Comparison of ENCODE assay signal across 21 mouse cellular contexts in genomic region chr8:83160613-83161012, GRCm38 (mm10). TPM values are rescaled to one million over a fixed set of nuclear protein-coding genes. Genes with fewer than 3 reads are reported as not detected.
DNase-seq lines count a peak whose midpoint lies in the region; ATAC-seq and TF ChIP-seq lines count a peak whose summit lies in the region.
"Had no signal": no experiment of that assay in that cellular context is flagged by ENCODE, and none has a peak within 500 bp of the region (broad histone marks: within the 10 kb centered on the region; RNA-seq: fewer than 3 reads in every experiment).

No protein-coding gene starts in this region.

- peak; percentile 81 for TF ChIP-seq EP300 in ES-Bruce4 (IDR thresholded peaks at IDR 0.05; ENCODE audit: insufficient read depth, low read depth, low read length)
- no peak for TF ChIP-seq EP300 in liver, postnatal 0 days (IDR thresholded peaks at IDR 0.05; ENCODE audit: low read depth)

- no peak overlapping the region for H3K9ac ChIP-seq in ES-Bruce4 (ENCODE audit: low read depth, poor library complexity, severe bottlenecking)
- no peak overlapping the region for H3K9ac ChIP-seq in liver, postnatal 0 days (replicated peaks)
- no peak overlapping the region for H3K9ac ChIP-seq in kidney, embryonic 15.5 days
- H3K9ac ChIP-seq: embryonic facial prominence, embryonic 12.5 days; forebrain, embryonic 13.5 days; forebrain, embryonic 15.5 days had no signal

- H3K36me3 ChIP-seq in ES-Bruce4 (ENCODE audit: control insufficient read depth, insufficient read depth, low read length, poor library complexity, severe bottlenecking), result no peaks in the 10 kb centered on the region
- H3K36me3 ChIP-seq in liver, postnatal 0 days (replicated peaks; ENCODE audit: insufficient read depth, low read length), result no peaks in the 10 kb centered on the region
- no peaks in the 10 kb centered on the region for H3K36me3 ChIP-seq in kidney, embryonic 15.5 days
- H3K36me3 ChIP-seq: embryonic facial prominence, embryonic 10.5 days; embryonic facial prominence, embryonic 12.5 days; forebrain, embryonic 15.5 days; G1E had no signal

- ATAC-seq in liver, postnatal 0 days, result no peak
- no peak for ATAC-seq in kidney, embryonic 15.5 days (replicated peaks; ENCODE audit: low FRiP score)
- ATAC-seq: activated CD4-positive, CD25-positive, alpha-beta regulatory T cell, adult 4 months; forebrain, embryonic 13.5 days; forebrain, embryonic 15.5 days; Patski had no signal

- H3K9me3 ChIP-seq in ES-Bruce4 (replicated peaks; ENCODE audit: control insufficient read depth, insufficient read depth, low read length, poor library complexity, severe bottlenecking), result peaks cover 7% of the 10 kb centered on the region
- no peaks in the 10 kb centered on the region for H3K9me3 ChIP-seq in liver, postnatal 0 days (ENCODE audit: low read length)
- no peaks in the 10 kb centered on the region for H3K9me3 ChIP-seq in kidney, embryonic 15.5 days (replicated peaks)
- H3K9me3 ChIP-seq: embryonic facial prominence, embryonic 10.5 days; embryonic facial prominence, embryonic 12.5 days; forebrain, embryonic 13.5 days; forebrain, embryonic 15.5 days had no signal

- H3K4me2 ChIP-seq in liver, postnatal 0 days (ENCODE audit: low read depth, low read length), result no peak overlapping the region
- H3K4me2 ChIP-seq in kidney, embryonic 15.5 days, result no peak overlapping the region
- H3K4me2 ChIP-seq: embryonic facial prominence, embryonic 12.5 days; forebrain, embryonic 13.5 days; forebrain, embryonic 15.5 days had no signal

- no peak for TF ChIP-seq POLR2A in ES-Bruce4 (IDR thresholded peaks at IDR 0.05; ENCODE audit: insufficient read depth, low read length)

- H3K4me1 ChIP-seq in ES-Bruce4 (ENCODE audit: control insufficient read depth, insufficient read depth, low read length), result peaks cover 17% of the 10 kb centered on the region
- peaks cover 5% of the 10 kb centered on the region; the same call in 1 of the 2 replicates for H3K4me1 ChIP-seq in liver, postnatal 0 days (ENCODE audit: insufficient read depth)
- peaks cover 5% of the 10 kb centered on the region for H3K4me1 ChIP-seq in kidney, embryonic 15.5 days

- WGBS in liver, postnatal 0 days (ENCODE audit: insufficient replicate concordance), result 77% methylated on average over 2 of the region's 2 CpGs
- WGBS in kidney, embryonic 15.5 days, result 76% methylated on average over 2 of the region's 2 CpGs

- peak overlapping the region; percentile 100 for H3K27ac ChIP-seq in ES-Bruce4 (ENCODE audit: insufficient read depth, low read length)
- no peak overlapping the region for H3K27ac ChIP-seq in liver, postnatal 0 days (ENCODE audit: low read depth)
- no peak overlapping the region for H3K27ac ChIP-seq in kidney, embryonic 15.5 days
- H3K27ac ChIP-seq: embryonic facial prominence, embryonic 10.5 days; embryonic facial prominence, embryonic 12.5 days; forebrain, embryonic 13.5 days; forebrain, embryonic 15.5 days had no signal

- H3K27me3 ChIP-seq in ES-Bruce4 (ENCODE audit: control insufficient read depth, insufficient read depth, low read length, poor library complexity, severe bottlenecking), result no peaks in the 10 kb centered on the region
- H3K27me3 ChIP-seq in liver, postnatal 0 days (ENCODE audit: insufficient read depth, low read length), result peaks cover 2% of the 10 kb centered on the region
- 0 out of 2 replicates have a peak, but pooled peaks cover 7% of the 10 kb centered on the region for H3K27me3 ChIP-seq in kidney, embryonic 15.5 days
- H3K27me3 ChIP-seq: embryonic facial prominence, embryonic 12.5 days; forebrain, embryonic 13.5 days; forebrain, embryonic 15.5 days; Patski had no signal

- peak; percentile 86 for DNase-seq in ES-CJ7 (ENCODE audit: low read depth, low spot score)
- DNase-seq in R1 (ENCODE audit: low read depth, low spot score), result peak; percentile 80
- DNase-seq in left cerebral cortex, postnatal 4 days, result no peak
- DNase-seq in liver, postnatal 0 days, result no peak
- DNase-seq: adrenal gland, adult 8-10 months; adrenal gland, postnatal 14 days; adrenal gland, postnatal 36 days; cerebellum, adult 11-12 months; cerebellum, adult 2 months; cerebellum, adult 9-10 months; cerebellum, postnatal 10 days; cerebellum, postnatal 25 days had no signal

- intact Hi-C loops in left cerebral cortex, postnatal 4 days (cut with DNase I), result no loop called here

- no peak overlapping the region for H3K4me3 ChIP-seq in ES-Bruce4 (ENCODE audit: low read depth, low read length)
- no peak overlapping the region for H3K4me3 ChIP-seq in liver, postnatal 0 days (ENCODE audit: low read depth, low read length)
- H3K4me3 ChIP-seq in kidney, embryonic 15.5 days (replicated peaks), result no peak overlapping the region
- H3K4me3 ChIP-seq: embryonic facial prominence, embryonic 10.5 days; embryonic facial prominence, embryonic 12.5 days; forebrain, embryonic 13.5 days; forebrain, embryonic 15.5 days had no signal

- no peak for TF ChIP-seq CTCF in ES-Bruce4 (IDR thresholded peaks at IDR 0.05; ENCODE audit: low read depth, low read length)
- TF ChIP-seq CTCF in liver, postnatal 0 days (IDR thresholded peaks at IDR 0.05; ENCODE audit: low read depth), result no peak

RNA-seq across cellular contexts. Expression of gene Tbc1d9, which starts 4.5 kb away (rescaled TPM):
- polyA plus RNA-seq in ES-Bruce4 (2011; ENCODE audit: insufficient read depth, insufficient read length, low read depth, missing spikeins), result 8.8 and 10.6 TPM in 2 replicates
- total RNA-seq in left cerebral cortex, postnatal 4 days (2021), result 100 to 1,000 TPM; 122 to 129 TPM
- polyA plus RNA-seq in liver, postnatal 0 days (2015; fragmentation: Nextera tagmentation; extraction: Ambion mirVana), result 0.41 TPM in 2 replicates
- 1.8 and 1.9 TPM in 2 replicates for polyA plus RNA-seq in kidney, embryonic 15.5 days (2015; fragmentation: Nextera tagmentation; extraction: Ambion mirVana)
- polyA plus RNA-seq: G1E had no signal

RNA-seq across cellular contexts. Expression of gene Gm10645, which starts 5.4 kb away (rescaled TPM):
- not detected in 2 replicates for polyA plus RNA-seq in ES-Bruce4 (2011; ENCODE audit: insufficient read depth, insufficient read length, low read depth, missing spikeins)
- total RNA-seq in left cerebral cortex, postnatal 4 days (2021), result 1 to 10 TPM; 1.3 to 2.6 TPM
- polyA plus RNA-seq in liver, postnatal 0 days (2015; fragmentation: Nextera tagmentation; extraction: Ambion mirVana), result 0.29 and 0.30 TPM in 2 replicates
- polyA plus RNA-seq in kidney, embryonic 15.5 days (2015; fragmentation: Nextera tagmentation; extraction: Ambion mirVana), result 1.0 and 1.1 TPM in 2 replicates
- total RNA-seq: adrenal gland, postnatal 14 days; G1E had no signal
- polyA plus RNA-seq: activated CD4-positive, CD25-positive, alpha-beta regulatory T cell, adult 4 months; G1E had no signal

Comparison
In these comparisons a context has a peak if more than half of its experiments do, and no peak if none do; other contexts are left out.
1. DNase-seq: peak in ES-CJ7 (single experiment) and R1 (single experiment); none in left cerebral cortex, postnatal 4 days (single experiment) and liver, postnatal 0 days (single experiment).